Mouse (Mus musculus) spleen, adult 2 months (tissue): ENCODE data around the gene Serpina10.

Experiments
- CTCF ChIP-seq: fragments of 200-500 bp; IDR thresholded peaks from 2 replicates; pipeline ENCODE4 v1.5.1; 2011; ENCODE audit warnings: mild to moderate bottlenecking, inconsistent platforms; ENCODE audit not compliant: insufficient read depth, insufficient read length, insufficient replicate concordance; ENCODE audit errors: extremely low read depth
- POLR2A ChIP-seq: fragments of 200-500 bp; IDR thresholded peaks from 2 replicates; pipeline ENCODE4 v1.6.1; 2011; ENCODE audit warnings: low read depth, low read length, inconsistent platforms

GRCm38 (mm10) chr12:103671483-103671882, 40.2 kb upstream of the Serpina10 start:
- TF ChIP-seq CTCF (no peak), POLR2A (no peak)
